Mouse (Mus musculus) brain, embryonic 14.5 days (tissue): Measurements from ENCODE around the gene Rnf151.

Source experiments
- CTCF ChIP-seq: fragments of 200-500 bp; IDR thresholded peaks from 2 replicates; pipeline ENCODE4 v1.5.1; 2012; ENCODE audit warnings: inconsistent platforms, mild to moderate bottlenecking, moderate library complexity, borderline replicate concordance; ENCODE audit not compliant: insufficient read depth, insufficient read length; ENCODE audit errors: extremely low read depth
- POLR2A ChIP-seq: fragments of 200-500 bp; IDR thresholded peaks from 2 replicates; pipeline ENCODE4 v1.6.1; 2012; ENCODE audit warnings: mild to moderate bottlenecking, inconsistent platforms, borderline replicate concordance; ENCODE audit not compliant: poor library complexity, insufficient read depth, insufficient read length, severe bottlenecking; ENCODE audit errors: extremely low read depth

- TF ChIP-seq POLR2A (no peak), CTCF (no peak)
Observed at GRCm38 (mm10) chr17:24687146-24687595, 30.7 kb downstream of the Rnf151 start.
